Comparison of ENCODE assay signal across 23 mouse cellular contexts in the genomic region with DNA sequence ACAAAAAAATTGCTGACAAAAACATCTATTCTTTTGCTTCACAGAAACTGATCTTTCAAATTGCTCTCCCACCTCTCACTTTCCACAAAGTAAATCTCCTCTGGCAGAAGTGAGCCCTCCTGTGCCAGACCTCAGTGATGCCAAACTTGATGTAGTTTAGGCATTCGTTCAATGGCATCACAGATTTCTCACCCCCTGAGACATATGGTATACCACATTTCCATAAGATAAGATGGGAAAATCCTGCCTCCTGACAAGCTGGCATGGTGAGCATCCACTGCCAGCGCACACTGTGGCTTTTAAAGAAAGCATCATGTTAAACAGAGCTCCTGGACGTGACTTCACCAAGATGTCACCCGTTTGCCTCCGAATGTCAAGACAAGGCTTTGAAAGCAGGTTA.
DNase-seq lines count a peak whose midpoint lies in the region; ATAC-seq and TF ChIP-seq lines count a peak whose summit lies in the region.
"Had no signal": no experiment of that assay in that cellular context is flagged by ENCODE, and none has a peak within 500 bp of the region (broad histone marks: within the 10 kb centered on the region; RNA-seq: fewer than 3 reads in every experiment).

No protein-coding gene starts in this region.

- WGBS in forebrain, postnatal 0 days = 60% methylated on average over 5 of the region's 5 CpGs
- 88% methylated on average over 5 of the region's 5 CpGs for WGBS in liver, embryonic 11.5 days

- no peaks in the 10 kb centered on the region for H3K36me3 ChIP-seq in forebrain, postnatal 0 days (ENCODE audit: insufficient read depth)
- no peaks in the 10 kb centered on the region for H3K36me3 ChIP-seq in liver, embryonic 11.5 days (ENCODE audit: control insufficient read depth, insufficient read depth, low read length)
- H3K36me3 ChIP-seq: embryonic facial prominence, embryonic 10.5 days; hindbrain, embryonic 10.5 days had no signal

- no peak overlapping the region for H3K27ac ChIP-seq in forebrain, postnatal 0 days (ENCODE audit: low read depth, low read length)
- no peak overlapping the region for H3K27ac ChIP-seq in liver, embryonic 11.5 days (ENCODE audit: low read depth, low read length)
- H3K27ac ChIP-seq: embryonic facial prominence, embryonic 10.5 days; hindbrain, embryonic 10.5 days; hindbrain, postnatal 0 days; macrophage had no signal

- ATAC-seq in forebrain, postnatal 0 days = peak; percentile 81
- ATAC-seq in liver, embryonic 11.5 days (replicated peaks; ENCODE audit: low FRiP score) = no peak
- ATAC-seq: hindbrain, postnatal 0 days; intestine, embryonic 16.5 days; liver, postnatal 0 days; lung, postnatal 0 days had no signal

- intact Hi-C loops in heart, postnatal 10 days (cut with DNase I) = no loop called here

- H3K9ac ChIP-seq in forebrain, postnatal 0 days = no peak overlapping the region
- no peak overlapping the region for H3K9ac ChIP-seq in liver, embryonic 11.5 days (ENCODE audit: low read depth, low read length)
- H3K9ac ChIP-seq: liver, postnatal 0 days had no signal

- no peak overlapping the region for H3K4me3 ChIP-seq in forebrain, postnatal 0 days (ENCODE audit: low read depth, low read length)
- H3K4me3 ChIP-seq in liver, embryonic 11.5 days (ENCODE audit: low read depth, low read length) = no peak overlapping the region
- H3K4me3 ChIP-seq: embryonic facial prominence, embryonic 10.5 days; hindbrain, embryonic 10.5 days had no signal

- no peak for TF ChIP-seq CTCF in forebrain, postnatal 0 days (IDR thresholded peaks at IDR 0.05; ENCODE audit: low read depth)

- H3K27me3 ChIP-seq in forebrain, postnatal 0 days (ENCODE audit: insufficient read depth, low read length) = no peaks in the 10 kb centered on the region
- no peaks in the 10 kb centered on the region for H3K27me3 ChIP-seq in liver, embryonic 11.5 days (replicated peaks; ENCODE audit: control insufficient read depth, insufficient read depth, low read length)

- no peaks in the 10 kb centered on the region for H3K4me1 ChIP-seq in forebrain, postnatal 0 days (ENCODE audit: insufficient read depth)
- H3K4me1 ChIP-seq in liver, embryonic 11.5 days (replicated peaks; ENCODE audit: control insufficient read depth, insufficient read depth, low read length) = no peaks in the 10 kb centered on the region

- no peaks in the 10 kb centered on the region for H3K9me3 ChIP-seq in forebrain, postnatal 0 days (ENCODE audit: low read length)
- no peaks in the 10 kb centered on the region for H3K9me3 ChIP-seq in liver, embryonic 11.5 days (ENCODE audit: control insufficient read depth, low read length)
- H3K9me3 ChIP-seq: embryonic facial prominence, embryonic 10.5 days; hindbrain, embryonic 10.5 days had no signal

- H3K4me2 ChIP-seq in forebrain, postnatal 0 days (ENCODE audit: low read depth) = no peak overlapping the region
- no peak overlapping the region for H3K4me2 ChIP-seq in liver, embryonic 11.5 days
- H3K4me2 ChIP-seq: heart, embryonic 11.5 days had no signal

- peak; percentile 29 to 63 for DNase-seq in frontal cortex, postnatal 36 days (ENCODE audit: low spot score in 2 of 2)
- no peak for DNase-seq in frontal cortex, postnatal 14 days (ENCODE audit: low spot score in 2 of 2)
- peak; percentile 27 to 44 for DNase-seq in right cerebral cortex, postnatal 10 days (ENCODE audit: low spot score in 2 of 2)
- no peak for DNase-seq in right cerebral cortex, postnatal 14 days
- DNase-seq in forebrain, postnatal 0 days = peak; percentile 73
- no peak for DNase-seq in liver, embryonic 11.5 days (ENCODE audit: low spot score)
- no peak for DNase-seq in heart, postnatal 10 days
- DNase-seq: adrenal gland, postnatal 10 days; cerebellum, adult 9-10 months; gastrocnemius, postnatal 14 days; heart, adult 11 months; kidney, adult 9 months; kidney, postnatal 14 days; layer of hippocampus, postnatal 36 days; liver, postnatal 0 days; thymus, postnatal 14 days had no signal

Comparison
In these comparisons a context has a peak if more than half of its experiments do, and no peak if none do; other contexts are left out.
1. DNase-seq: peak in frontal cortex, postnatal 36 days (2 of 2), right cerebral cortex, postnatal 10 days (2 of 2) and forebrain, postnatal 0 days (single experiment); none in frontal cortex, postnatal 14 days (0 of 2), right cerebral cortex, postnatal 14 days (single experiment), liver, embryonic 11.5 days (single experiment) and heart, postnatal 10 days (0 of 2).